Mouse (Mus musculus): ENCODE measurements at regions not wholly inside any gene's neighbourhood (a gene's known extent, or its start where the extent isn't known, plus 50 kb on each side); places are given as distances from the start of the nearest gene placed in this dataset.

DNA sequence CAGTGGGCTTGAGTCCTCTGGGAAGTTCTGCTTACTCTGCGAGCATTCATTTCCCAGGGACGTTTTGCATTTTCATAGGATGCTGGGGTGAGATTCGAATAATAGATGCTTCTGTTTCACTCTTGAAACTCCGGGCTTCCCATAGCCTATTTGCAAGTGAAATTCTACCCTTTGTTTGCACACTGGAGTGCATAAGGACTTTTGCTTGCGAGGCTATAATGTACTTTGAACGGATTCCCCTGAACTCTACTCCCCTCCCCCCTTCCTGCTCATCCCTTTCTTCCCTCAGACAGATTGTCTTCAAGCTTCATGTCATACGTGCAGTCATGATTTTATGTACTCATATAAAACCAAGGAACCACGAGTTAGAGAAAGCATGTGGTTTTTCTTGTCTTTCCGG is 53.4 kb upstream of the Cnksr3 start:
- no peaks in the 10 kb centered on the region for H3K27me3 ChIP-seq (ENCODE audit: control insufficient read depth, insufficient read depth, insufficient read length)
- no peaks in the 10 kb centered on the region for H3K79me3 ChIP-seq (ENCODE audit: low read depth)
- H3K79me2 ChIP-seq (ENCODE audit: control insufficient read depth, insufficient read depth), result no peaks in the 10 kb centered on the region
- H3K4me3 ChIP-seq (ENCODE audit: insufficient read depth, poor library complexity, severe bottlenecking), result no peak overlapping the region
- TF ChIP-seq MAX (IDR thresholded peaks at IDR 0.05), result no peak
- no peak for TF ChIP-seq CEBPB (IDR thresholded peaks at IDR 0.05; ENCODE audit: low read depth)
- no peak for TF ChIP-seq CTCF (IDR thresholded peaks at IDR 0.05; ENCODE audit: control insufficient read depth, insufficient read depth, insufficient read length)
- no peak for TF ChIP-seq USF1 (IDR thresholded peaks at IDR 0.05; ENCODE audit: low read depth)
- TF ChIP-seq MYOG (IDR thresholded peaks at IDR 0.05; ENCODE audit: control insufficient read depth, extremely low read depth, insufficient read length), result no peak
- no peak for TF ChIP-seq FOSL1 (IDR thresholded peaks at IDR 0.05; ENCODE audit: insufficient read depth, low read length, poor library complexity, severe bottlenecking)
- no peak for TF ChIP-seq MYOD1 (IDR thresholded peaks at IDR 0.05; ENCODE audit: control insufficient read depth, insufficient read length, low read depth)
- no peaks in the 10 kb centered on the region for H3K36me3 ChIP-seq (ENCODE audit: control insufficient read depth, insufficient read depth)
- no peak overlapping the region for H3ac ChIP-seq (ENCODE audit: control insufficient read depth, insufficient read length, low read depth)

DNA sequence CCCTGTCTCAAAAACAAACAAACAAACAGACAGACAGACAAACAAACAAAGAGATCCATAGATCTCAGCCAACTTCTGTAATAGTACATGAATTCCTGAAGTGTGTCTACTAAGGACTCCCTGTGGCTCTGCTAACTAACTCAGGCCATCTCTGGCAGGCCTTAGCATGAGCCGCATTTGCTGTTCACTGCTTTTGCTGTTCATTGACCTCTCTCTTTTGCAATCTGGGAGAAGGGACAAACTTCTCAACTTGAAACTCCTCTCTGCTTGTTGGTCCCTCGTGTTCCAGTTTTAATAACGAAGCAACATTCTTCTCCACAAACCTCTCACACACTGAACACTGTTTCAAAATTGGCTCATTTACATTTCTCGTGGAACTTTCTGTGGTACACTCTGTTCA is 52.7 kb upstream of the Cnksr3 start:
- H3K36me3 ChIP-seq (ENCODE audit: control insufficient read depth, insufficient read depth), result no peaks in the 10 kb centered on the region
- no peaks in the 10 kb centered on the region for H3K79me2 ChIP-seq (ENCODE audit: control insufficient read depth, insufficient read depth)
- H3K27me3 ChIP-seq (ENCODE audit: control insufficient read depth, insufficient read depth, insufficient read length), result no peaks in the 10 kb centered on the region
- no peaks in the 10 kb centered on the region for H3K79me3 ChIP-seq (ENCODE audit: low read depth)
- no peak overlapping the region for H3ac ChIP-seq (ENCODE audit: control insufficient read depth, insufficient read length, low read depth)
- no peak overlapping the region for H3K4me3 ChIP-seq (ENCODE audit: insufficient read depth, poor library complexity, severe bottlenecking)
- no peak for TF ChIP-seq MYOG (IDR thresholded peaks at IDR 0.05; ENCODE audit: control insufficient read depth, extremely low read depth, insufficient read length)
- TF ChIP-seq FOSL1 (IDR thresholded peaks at IDR 0.05; ENCODE audit: insufficient read depth, low read length, poor library complexity, severe bottlenecking), result no peak
- no peak for TF ChIP-seq CTCF (IDR thresholded peaks at IDR 0.05; ENCODE audit: control insufficient read depth, insufficient read depth, insufficient read length)
- no peak for TF ChIP-seq MAX (IDR thresholded peaks at IDR 0.05)
- TF ChIP-seq MYOD1 (IDR thresholded peaks at IDR 0.05; ENCODE audit: control insufficient read depth, insufficient read length, low read depth), result no peak
- TF ChIP-seq USF1 (IDR thresholded peaks at IDR 0.05; ENCODE audit: low read depth), result no peak
- no peak for TF ChIP-seq CEBPB (IDR thresholded peaks at IDR 0.05; ENCODE audit: low read depth)
